In the genomic region with DNA sequence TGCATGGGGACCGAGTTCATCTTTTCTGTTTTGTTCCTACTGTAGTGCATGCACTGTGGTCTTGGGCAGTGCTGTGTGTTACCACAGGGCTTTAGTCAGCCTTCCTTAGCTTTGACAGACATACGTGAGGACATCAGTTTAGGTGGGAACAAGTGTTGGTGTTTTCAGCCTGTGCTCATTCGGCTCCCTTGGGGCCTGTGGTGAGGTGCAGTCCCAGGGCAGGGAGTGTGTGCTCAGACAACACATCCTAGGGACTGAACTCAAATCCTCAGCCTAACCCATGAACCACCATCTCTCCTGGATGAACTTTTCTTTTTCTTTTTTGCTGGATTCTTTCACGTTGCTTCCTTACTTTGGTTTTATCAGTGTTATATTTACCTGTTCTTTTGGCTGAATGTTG, we compare ENCODE assay signal across 22 mouse cellular contexts. TPM values are rescaled to one million over a fixed set of nuclear protein-coding genes. Genes with fewer than 3 reads are reported as not detected.
A peak's percentile ranks its signal among the peaks of the same experiment; 100 is the strongest.
DNase-seq lines count a peak whose midpoint lies in the region; ATAC-seq and TF ChIP-seq lines count a peak whose summit lies in the region.
"Had no signal": no experiment of that assay in that cellular context is flagged by ENCODE, and none has a peak within 500 bp of the region (broad histone marks: within the 10 kb centered on the region; RNA-seq: fewer than 3 reads in every experiment).

No protein-coding gene starts in this region.

- H3K27me3 ChIP-seq in midbrain, postnatal 0 days (ENCODE audit: insufficient read depth, low read length), result no peaks in the 10 kb centered on the region
- H3K27me3 ChIP-seq in midbrain, embryonic 13.5 days, result no peaks in the 10 kb centered on the region
- H3K27me3 ChIP-seq: embryonic facial prominence, embryonic 12.5 days; forebrain, embryonic 13.5 days; forebrain, embryonic 15.5 days had no signal

- H3K4me2 ChIP-seq in midbrain, postnatal 0 days (ENCODE audit: low read depth, low read length, poor library complexity, severe bottlenecking), result no peak overlapping the region
- H3K4me2 ChIP-seq in midbrain, embryonic 13.5 days (replicated peaks), result no peak overlapping the region
- H3K4me2 ChIP-seq: embryonic facial prominence, embryonic 12.5 days; forebrain, embryonic 13.5 days; forebrain, embryonic 15.5 days had no signal

- no peaks in the 10 kb centered on the region for H3K4me1 ChIP-seq in midbrain, postnatal 0 days (ENCODE audit: insufficient read depth, low read length)
- no peaks in the 10 kb centered on the region for H3K4me1 ChIP-seq in midbrain, embryonic 13.5 days (replicated peaks)
- H3K4me1 ChIP-seq: embryonic facial prominence, embryonic 10.5 days; embryonic facial prominence, embryonic 12.5 days; forebrain, embryonic 13.5 days; forebrain, embryonic 15.5 days had no signal

- peak; percentile 85 for DNase-seq in heart, adult 11 months
- DNase-seq in heart, postnatal 36 days, result no peak
- peak; percentile 15 to 37 for DNase-seq in B cell, adult 2 months
- DNase-seq in c-Kit-positive CD71-negative TER-119-negative erythroid progenitor cells, embryonic 14.5 days (ENCODE audit: low read depth), result peak; percentile 9
- DNase-seq in midbrain, postnatal 0 days (ENCODE audit: low spot score), result no peak
- DNase-seq: adrenal gland, adult 2 months; adrenal gland, postnatal 10 days; adrenal gland, postnatal 25 days; cerebellum, adult 11-12 months; cerebellum, adult 2 months; cerebellum, adult 9-10 months; cerebellum, postnatal 10 days; cerebellum, postnatal 25 days; forebrain, postnatal 0 days had no signal

- WGBS in midbrain, postnatal 0 days, result 85% methylated on average over 4 of the region's 4 CpGs
- WGBS in midbrain, embryonic 13.5 days, result 91% methylated on average over 4 of the region's 4 CpGs

- no peak overlapping the region for H3K4me3 ChIP-seq in midbrain, postnatal 0 days (ENCODE audit: low read depth, low read length)
- no peak overlapping the region for H3K4me3 ChIP-seq in midbrain, embryonic 13.5 days (replicated peaks)
- H3K4me3 ChIP-seq: embryonic facial prominence, embryonic 10.5 days; embryonic facial prominence, embryonic 12.5 days; forebrain, embryonic 13.5 days; forebrain, embryonic 15.5 days had no signal

- ATAC-seq in midbrain, postnatal 0 days (ENCODE audit: low FRiP score), result no peak
- ATAC-seq in midbrain, embryonic 13.5 days, result no peak
- ATAC-seq: activated CD4-positive, CD25-positive, alpha-beta regulatory T cell, adult 4 months; forebrain, embryonic 13.5 days; forebrain, embryonic 15.5 days; forebrain, postnatal 0 days; Patski had no signal

- H3K9me3 ChIP-seq in midbrain, postnatal 0 days (ENCODE audit: low read length), result no peaks in the 10 kb centered on the region
- H3K9me3 ChIP-seq in midbrain, embryonic 13.5 days, result no peaks in the 10 kb centered on the region
- H3K9me3 ChIP-seq: embryonic facial prominence, embryonic 10.5 days; embryonic facial prominence, embryonic 12.5 days; forebrain, embryonic 13.5 days; forebrain, embryonic 15.5 days had no signal

- H3K9ac ChIP-seq in midbrain, postnatal 0 days (replicated peaks; ENCODE audit: low read length, poor library complexity, severe bottlenecking), result no peak overlapping the region
- no peak overlapping the region for H3K9ac ChIP-seq in midbrain, embryonic 13.5 days (replicated peaks)
- H3K9ac ChIP-seq: embryonic facial prominence, embryonic 12.5 days; forebrain, embryonic 13.5 days; forebrain, embryonic 15.5 days; forebrain, postnatal 0 days had no signal

- intact Hi-C loops in heart, postnatal 36 days (cut with DNase I), result no loop called here

- H3K27ac ChIP-seq in midbrain, postnatal 0 days (ENCODE audit: low read depth, low read length), result no peak overlapping the region
- no peak overlapping the region for H3K27ac ChIP-seq in midbrain, embryonic 13.5 days
- H3K27ac ChIP-seq: embryonic facial prominence, embryonic 10.5 days; embryonic facial prominence, embryonic 12.5 days; forebrain, embryonic 13.5 days; forebrain, embryonic 15.5 days had no signal

- no peak for TF ChIP-seq CTCF in midbrain, postnatal 0 days (IDR thresholded peaks at IDR 0.05)

- no peaks in the 10 kb centered on the region for H3K36me3 ChIP-seq in midbrain, postnatal 0 days (ENCODE audit: insufficient read depth, low read length)
- no peaks in the 10 kb centered on the region for H3K36me3 ChIP-seq in midbrain, embryonic 13.5 days
- H3K36me3 ChIP-seq: embryonic facial prominence, embryonic 10.5 days; embryonic facial prominence, embryonic 12.5 days; forebrain, embryonic 15.5 days; G1E had no signal

RNA-seq across cellular contexts. Expression of a gene that starts 50.2 kb away (rescaled TPM):
- 100 to 1,000 TPM; 239 to 306 TPM for total RNA-seq in heart, postnatal 36 days (2021)
- 17.5 and 21.5 TPM in 2 replicates for total RNA-seq in midbrain, postnatal 0 days (2014; rRNA removed)
- 6.0 and 6.3 TPM in 2 replicates for polyA plus RNA-seq in midbrain, postnatal 0 days (2015; fragmentation: Nextera tagmentation; extraction: Ambion mirVana)
- polyA plus RNA-seq in midbrain, embryonic 13.5 days (2015; fragmentation: Nextera tagmentation; extraction: Ambion mirVana), result 4.0 and 4.3 TPM in 2 replicates
- polyA plus RNA-seq: G1E had no signal

Comparison
In these comparisons a context has a peak if more than half of its experiments do, and no peak if none do; other contexts are left out.
1. DNase-seq: peak in heart, adult 11 months (single experiment), B cell, adult 2 months (2 of 2) and c-Kit-positive CD71-negative TER-119-negative erythroid progenitor cells, embryonic 14.5 days (single experiment); none in heart, postnatal 36 days (0 of 2) and midbrain, postnatal 0 days (single experiment).
2. RNA of a gene that starts 50.2 kb away (total RNA-seq): 239 to 306 TPM in heart, postnatal 36 days; 17.5 to 21.5 TPM in midbrain, postnatal 0 days; every median in the first group is over 10 times any median in the second.